10 mouse cellular contexts compared by ENCODE assay signal in the genomic region with DNA sequence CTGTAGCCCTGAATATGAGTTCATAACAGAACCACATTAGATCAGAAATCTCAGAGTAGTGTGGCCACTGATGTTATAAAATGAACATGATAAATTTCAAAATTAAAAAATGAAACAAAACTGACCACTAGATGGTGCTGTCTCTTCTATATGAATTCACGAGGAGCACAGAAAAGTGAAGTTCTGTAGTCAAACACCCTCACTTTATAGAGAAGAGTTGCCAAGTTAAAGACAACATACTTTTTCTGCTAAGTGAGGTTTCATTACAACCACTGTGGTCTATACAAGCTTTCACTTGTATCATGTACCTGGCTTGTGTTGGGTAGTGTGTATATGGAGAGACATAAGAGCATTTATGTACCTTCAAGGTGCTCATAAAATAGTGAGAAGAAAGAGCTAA. TPM values are rescaled to one million over a fixed set of nuclear protein-coding genes. Genes with fewer than 3 reads are reported as not detected.
DNase-seq lines count a peak whose midpoint lies in the region; ATAC-seq lines count a peak whose summit lies in the region.
"Had no signal": no experiment of that assay in that cellular context is flagged by ENCODE, and none has a peak within 500 bp of the region (broad histone marks: within the 10 kb centered on the region; RNA-seq: fewer than 3 reads in every experiment).

No protein-coding gene starts in this region.

- no peaks in the 10 kb centered on the region for H3K36me3 ChIP-seq in forebrain, embryonic 16.5 days (ENCODE audit: control insufficient read depth, insufficient read depth)
- H3K36me3 ChIP-seq in midbrain, embryonic 15.5 days (replicated peaks) = no peaks in the 10 kb centered on the region
- H3K36me3 ChIP-seq: embryonic facial prominence, embryonic 12.5 days; liver, embryonic 15.5 days had no signal

- no peak overlapping the region for H3K4me2 ChIP-seq in forebrain, embryonic 16.5 days (ENCODE audit: low read length)
- H3K4me2 ChIP-seq in midbrain, embryonic 15.5 days = no peak overlapping the region
- H3K4me2 ChIP-seq: embryonic facial prominence, embryonic 12.5 days; liver, embryonic 15.5 days had no signal

- H3K27me3 ChIP-seq in forebrain, embryonic 16.5 days (replicated peaks; ENCODE audit: control insufficient read depth, insufficient read depth, low read length) = no peaks in the 10 kb centered on the region
- no peaks in the 10 kb centered on the region for H3K27me3 ChIP-seq in midbrain, embryonic 15.5 days (replicated peaks)
- H3K27me3 ChIP-seq: embryonic facial prominence, embryonic 12.5 days; liver, embryonic 15.5 days had no signal

- no peak overlapping the region for H3K27ac ChIP-seq in forebrain, embryonic 16.5 days (ENCODE audit: low read length)
- no peak overlapping the region for H3K27ac ChIP-seq in midbrain, embryonic 15.5 days
- H3K27ac ChIP-seq: embryonic facial prominence, embryonic 12.5 days; liver, embryonic 15.5 days had no signal

- no peaks in the 10 kb centered on the region for H3K9me3 ChIP-seq in forebrain, embryonic 16.5 days (ENCODE audit: control insufficient read depth, low read length)
- H3K9me3 ChIP-seq in midbrain, embryonic 15.5 days = no peaks in the 10 kb centered on the region
- H3K9me3 ChIP-seq: embryonic facial prominence, embryonic 12.5 days; liver, embryonic 15.5 days had no signal

- H3K9ac ChIP-seq in forebrain, embryonic 16.5 days (replicated peaks; ENCODE audit: low read depth, low read length) = no peak overlapping the region
- no peak overlapping the region for H3K9ac ChIP-seq in midbrain, embryonic 15.5 days
- H3K9ac ChIP-seq: embryonic facial prominence, embryonic 12.5 days; liver, embryonic 15.5 days had no signal

- no peak overlapping the region for H3K4me3 ChIP-seq in forebrain, embryonic 16.5 days (replicated peaks; ENCODE audit: low read length)
- no peak overlapping the region for H3K4me3 ChIP-seq in midbrain, embryonic 15.5 days
- H3K4me3 ChIP-seq: embryonic facial prominence, embryonic 12.5 days; liver, embryonic 15.5 days had no signal

- peak; percentile 57 for ATAC-seq in forebrain, embryonic 16.5 days
- peak; percentile 72 for ATAC-seq in midbrain, embryonic 15.5 days (replicated peaks)

- 0% methylated on average over 1 of the region's 1 CpGs for WGBS in forebrain, embryonic 16.5 days
- WGBS in midbrain, embryonic 15.5 days = 2% methylated on average over 1 of the region's 1 CpGs

- no peaks in the 10 kb centered on the region for H3K4me1 ChIP-seq in forebrain, embryonic 16.5 days (replicated peaks; ENCODE audit: control insufficient read depth, insufficient read depth, low read length)
- H3K4me1 ChIP-seq in midbrain, embryonic 15.5 days = no peaks in the 10 kb centered on the region
- H3K4me1 ChIP-seq: embryonic facial prominence, embryonic 12.5 days; liver, embryonic 15.5 days had no signal

- DNase-seq in left cerebral cortex, adult 11 months (ENCODE audit: low spot score) = peak; percentile 39
- DNase-seq in left cerebral cortex, postnatal 36 days (ENCODE audit: low spot score in 2 of 2) = no peak
- peak; percentile 83 for DNase-seq in NIH3T3 (ENCODE audit: low read depth)
- no peak for DNase-seq in adrenal gland, adult 18-20 months (ENCODE audit: low spot score in 2 of 2)
- no peak for DNase-seq in thymus, adult 18-20 months
- DNase-seq in right cerebral cortex, adult 18-20 months = no peak

- intact Hi-C loops in left cerebral cortex, postnatal 36 days (cut with DNase I) = loop anchor here (2.0 to 10.0 kb wide), 4 partner anchors 287 to 1414 kb away; no protein-coding TSS in a partner anchor

RNA-seq across cellular contexts. Expression of a gene that starts 19.4 kb away (rescaled TPM):
- total RNA-seq in left cerebral cortex, postnatal 36 days (2021) = 10 to 100 TPM; 29.8 to 33.3 TPM
- 54.4 and 61.2 TPM in 2 replicates for polyA plus RNA-seq in forebrain, embryonic 16.5 days (2015; fragmentation: Nextera tagmentation; extraction: Ambion mirVana)
- 59.0 and 63.0 TPM in 2 replicates for polyA plus RNA-seq in midbrain, embryonic 15.5 days (2015; fragmentation: Nextera tagmentation; extraction: Ambion mirVana)
- 10 to 100 TPM; 65.6 to 68.9 TPM for total RNA-seq in adrenal gland, adult 18-20 months (2021)

Comparison
In these comparisons a context has a peak if more than half of its experiments do, and no peak if none do; other contexts are left out.
1. DNase-seq: peak in left cerebral cortex, adult 11 months (single experiment) and NIH3T3 (single experiment); none in left cerebral cortex, postnatal 36 days (0 of 2), adrenal gland, adult 18-20 months (0 of 2), thymus, adult 18-20 months (0 of 2) and right cerebral cortex, adult 18-20 months (single experiment).